Comparison of ENCODE assay signal across 8 mouse cellular contexts in the genomic region with DNA sequence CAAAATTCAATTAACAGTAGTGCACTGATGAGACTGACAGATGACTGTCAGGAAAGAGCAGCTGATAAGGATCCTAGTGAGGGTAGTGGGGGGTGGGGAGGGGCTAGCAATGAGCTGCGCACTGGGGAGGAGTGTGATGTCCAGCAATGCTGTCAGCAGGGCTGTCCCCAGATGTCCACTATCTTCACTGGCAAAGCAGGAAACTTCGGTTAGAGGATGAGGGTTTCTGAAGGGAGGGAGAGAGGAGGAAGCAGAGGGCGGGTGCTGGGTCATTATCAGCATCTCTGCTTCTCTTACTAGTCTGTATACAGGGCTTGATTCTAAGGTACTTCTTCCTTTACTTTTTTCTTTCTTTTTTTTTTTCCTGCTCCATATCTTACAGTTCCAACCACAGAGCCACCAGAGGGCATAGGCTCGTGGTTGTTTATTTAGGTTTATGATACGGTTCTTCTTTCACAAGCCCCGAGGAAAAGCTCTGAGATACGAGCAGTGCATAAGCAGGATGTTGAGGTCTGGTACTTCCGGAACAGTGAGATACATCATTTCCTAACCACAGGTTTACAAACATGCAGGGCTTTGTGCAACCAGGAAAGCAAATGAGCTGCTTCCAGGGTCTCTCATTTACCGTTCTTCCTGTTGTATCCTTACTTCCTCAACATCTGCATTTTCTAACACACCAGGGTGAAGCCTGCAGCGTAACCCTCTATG. TPM values are rescaled to one million over a fixed set of nuclear protein-coding genes. Genes with fewer than 3 reads are reported as not detected.
DNase-seq lines count a peak whose midpoint lies in the region; ATAC-seq lines count a peak whose summit lies in the region.

No protein-coding gene starts in this region.

- ATAC-seq in heart, embryonic 16.5 days (replicated peaks; ENCODE audit: extremely low read depth, insufficient read depth, low FRiP score) = peak; percentile 69

- H3K36me3 ChIP-seq in heart, embryonic 16.5 days (ENCODE audit: control insufficient read depth, insufficient read depth) = no peaks in the 10 kb centered on the region
- H3K36me3 ChIP-seq in megakaryocyte, embryonic 14.5 days (replicated peaks; ENCODE audit: low read length) = no peaks in the 10 kb centered on the region
- H3K36me3 ChIP-seq in forebrain, embryonic 10.5 days (replicated peaks) = no peaks in the 10 kb centered on the region

- peak overlapping the region; percentile 15 for H3K4me3 ChIP-seq in heart, embryonic 16.5 days (ENCODE audit: low read length)
- peak overlapping the region; percentile 85 for H3K4me3 ChIP-seq in megakaryocyte, embryonic 14.5 days (replicated peaks)
- H3K4me3 ChIP-seq in forebrain, embryonic 10.5 days = no peak overlapping the region

- H3K27me3 ChIP-seq in heart, embryonic 16.5 days (ENCODE audit: control insufficient read depth, insufficient read depth, low read length) = no peaks in the 10 kb centered on the region
- H3K27me3 ChIP-seq in megakaryocyte, embryonic 14.5 days (replicated peaks) = no peaks in the 10 kb centered on the region
- H3K27me3 ChIP-seq in forebrain, embryonic 10.5 days (ENCODE audit: poor library complexity, severe bottlenecking) = no peaks in the 10 kb centered on the region

- intact Hi-C loops in heart, postnatal 25 days (cut with DNase I) = no loop called here
- intact Hi-C loops in left cerebral cortex, postnatal 14 days (cut with DNase I) = no loop called here

- DNase-seq in heart, adult 11 months = peak; percentile 90
- no peak for DNase-seq in heart, postnatal 25 days (ENCODE audit: low spot score)
- peak; percentile 96 for DNase-seq in 416B (ENCODE audit: low read depth)
- no peak for DNase-seq in cerebellum, postnatal 10 days
- no peak for DNase-seq in left cerebral cortex, postnatal 14 days (ENCODE audit: low spot score in 2 of 2)
- DNase-seq in forebrain, embryonic 10.5 days (ENCODE audit: extremely low spot score, low spot score) = no peak

- H3K27ac ChIP-seq in heart, embryonic 16.5 days (ENCODE audit: low read length) = peak overlapping the region; percentile 52
- no peak overlapping the region for H3K27ac ChIP-seq in forebrain, embryonic 10.5 days

- H3K9ac ChIP-seq in heart, embryonic 16.5 days (ENCODE audit: low read length) = no peak overlapping the region; the same call in 1 of the 2 replicates

- H3K4me1 ChIP-seq in heart, embryonic 16.5 days (ENCODE audit: control insufficient read depth, insufficient read depth, low read length) = no peaks in the 10 kb centered on the region
- H3K4me1 ChIP-seq in megakaryocyte, embryonic 14.5 days = peaks cover 21% of the 10 kb centered on the region
- no peaks in the 10 kb centered on the region for H3K4me1 ChIP-seq in forebrain, embryonic 10.5 days

- 27% methylated on average over 10 of the region's 10 CpGs for WGBS in heart, embryonic 16.5 days
- 76% methylated on average over 10 of the region's 10 CpGs for WGBS in forebrain, embryonic 10.5 days

- H3K4me2 ChIP-seq in heart, embryonic 16.5 days (ENCODE audit: low read depth, low read length) = peak overlapping the region; percentile 53

- H3K9me3 ChIP-seq in heart, embryonic 16.5 days (replicated peaks; ENCODE audit: control insufficient read depth, low read length) = no peaks in the 10 kb centered on the region
- no peaks in the 10 kb centered on the region for H3K9me3 ChIP-seq in megakaryocyte, embryonic 14.5 days
- H3K9me3 ChIP-seq in forebrain, embryonic 10.5 days = no peaks in the 10 kb centered on the region

RNA-seq across cellular contexts. Expression of gene 4932438A13Rik, which starts 9.0 kb away (rescaled TPM):
- 10 to 100 TPM; 36.6 to 50.4 TPM for total RNA-seq in heart, postnatal 25 days (2021)
- polyA plus RNA-seq in heart, embryonic 16.5 days (2015; fragmentation: Nextera tagmentation; extraction: Ambion mirVana) = 36.2 and 36.4 TPM in 2 replicates
- 1.1 TPM in 1 of 2 replicates, not detected in the other for polyA plus RNA-seq in megakaryocyte, embryonic 14.5 days (2012; ENCODE audit: insufficient read depth, low replicate concordance)
- 100 to 1,000 TPM; 108 to 119 TPM for total RNA-seq in left cerebral cortex, postnatal 14 days (2021)
- 34.6 and 37.7 TPM in 2 replicates for polyA plus RNA-seq in forebrain, embryonic 10.5 days (2016; fragmentation: Nextera tagmentation; extraction: Ambion mirVana)

Comparison
In these comparisons a context has a peak if more than half of its experiments do, and no peak if none do; other contexts are left out.
1. DNase-seq: peak in heart, adult 11 months (single experiment) and 416B (single experiment); none in heart, postnatal 25 days (single experiment), cerebellum, postnatal 10 days (0 of 2), left cerebral cortex, postnatal 14 days (0 of 2) and forebrain, embryonic 10.5 days (single experiment).
2. RNA of gene 4932438A13Rik, which starts 9.0 kb away (polyA plus RNA-seq): 34.6 to 37.7 TPM in forebrain, embryonic 10.5 days and 36.2 to 36.4 TPM in heart, embryonic 16.5 days; 1.1 TPM in megakaryocyte, embryonic 14.5 days; every median in the first group is over 10 times any median in the second.